Mouse (Mus musculus): ENCODE results near the gene Trpc5os.

Gene Trpc5os

DNA sequence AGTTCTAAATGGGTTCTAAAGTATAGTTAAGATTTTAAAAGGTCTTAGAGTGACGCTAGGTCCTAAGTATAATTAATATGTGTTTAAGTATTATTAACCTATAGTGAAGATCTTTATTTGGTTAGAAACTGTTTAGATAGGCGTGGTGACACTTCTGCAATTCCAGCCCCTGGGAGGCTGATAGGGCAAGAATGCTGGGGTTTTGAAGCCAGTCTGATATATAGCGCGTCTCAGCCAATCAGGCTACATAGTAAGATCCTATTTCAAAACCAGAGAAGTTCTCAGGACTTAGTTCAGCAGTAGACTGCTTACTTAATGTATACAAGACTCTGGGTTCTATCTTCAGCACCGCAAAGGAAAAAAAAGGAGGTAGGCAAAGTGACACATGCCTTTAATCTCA, at the start of gene Trpc5os:
Gene Trpc5os, plus strand, starts transcription at position 301 of the 400 bp plus-strand sequence.
- no peak for DNase-seq (ENCODE audit: low read depth, low spot score)

DNA sequence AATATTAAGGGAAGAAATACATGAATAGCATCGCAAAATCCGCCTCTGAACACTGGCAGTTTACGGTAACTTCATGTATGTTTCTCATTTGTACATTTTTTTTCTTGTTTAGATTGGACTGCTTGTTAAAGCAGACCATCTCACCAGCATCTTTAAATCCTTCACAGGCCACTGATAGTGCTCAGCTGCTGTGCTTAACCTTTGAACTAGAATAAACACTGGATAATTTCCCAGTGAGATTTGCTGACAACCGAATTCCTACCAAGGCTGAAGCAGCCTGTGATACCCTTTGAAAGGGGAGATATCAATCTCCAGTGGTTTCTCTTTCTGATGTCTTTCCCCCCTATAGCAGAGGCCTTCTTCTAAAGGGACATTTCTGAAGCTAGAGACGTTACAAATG, 48.3 kb upstream of the Trpc5os start:
- DNase-seq (ENCODE audit: low read depth, low spot score) = no peak

DNA sequence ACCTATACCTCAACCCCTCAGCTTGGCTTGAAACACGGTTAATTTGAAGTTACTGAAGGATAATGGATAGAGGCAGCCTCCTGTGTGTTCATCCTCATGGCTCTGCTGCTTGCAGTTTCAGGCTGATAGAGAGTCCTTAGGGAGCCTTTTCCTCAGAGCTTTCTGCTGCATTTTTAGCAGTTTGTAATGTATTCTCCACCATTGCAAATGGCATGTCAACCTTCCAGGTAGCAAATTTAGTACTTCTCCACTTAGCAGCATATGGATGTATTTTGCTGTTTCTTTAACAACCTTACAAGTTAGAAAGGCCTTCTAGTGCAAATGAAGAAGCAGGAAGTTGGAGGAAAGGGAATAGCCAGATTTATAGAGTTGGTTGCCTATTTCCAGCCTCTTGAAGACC, 36.1 kb upstream of the Trpc5os start:
- no peak for DNase-seq (ENCODE audit: low read depth, low spot score)

DNA sequence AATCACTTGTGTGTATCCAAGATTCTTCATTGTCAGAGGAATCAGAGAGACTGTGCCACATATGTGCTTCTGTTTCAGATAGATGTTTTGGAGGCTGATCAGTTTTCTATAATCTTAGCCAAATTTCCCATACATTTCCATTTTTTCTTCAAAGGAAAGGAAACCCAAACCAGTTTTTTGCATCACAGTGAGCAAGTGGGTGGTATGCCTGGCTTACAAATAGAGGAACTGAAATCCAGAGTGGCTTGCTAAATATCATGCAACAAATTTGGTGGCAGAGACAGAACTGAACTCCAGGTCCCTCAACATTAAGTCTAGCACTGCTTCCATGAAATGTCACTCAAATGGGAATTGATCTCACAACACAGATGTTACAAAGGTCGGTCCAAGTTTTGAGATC, 35.3 kb upstream of the Trpc5os start:
- DNase-seq (ENCODE audit: low read depth, low spot score) = no peak

DNA sequence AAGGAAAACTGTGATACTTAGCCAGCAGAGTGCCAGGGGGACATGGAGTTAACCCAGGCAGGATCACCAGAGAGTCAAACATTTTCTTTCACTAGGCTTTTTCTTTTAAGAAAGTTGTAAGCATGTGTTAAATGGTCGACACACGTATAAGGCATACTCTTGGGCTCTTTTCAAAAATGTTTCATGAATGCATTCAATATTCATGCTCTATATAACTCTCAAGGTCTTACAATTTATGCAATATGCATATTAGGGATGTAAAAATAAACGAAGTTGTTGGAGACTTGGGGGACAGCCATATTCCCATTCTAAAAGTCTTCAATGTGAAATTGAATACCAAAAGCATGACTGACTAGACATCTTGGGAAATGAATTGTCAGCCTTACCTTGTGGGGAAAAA, 32.5 kb upstream of the Trpc5os start:
- DNase-seq (ENCODE audit: low read depth, low spot score) = no peak

DNA sequence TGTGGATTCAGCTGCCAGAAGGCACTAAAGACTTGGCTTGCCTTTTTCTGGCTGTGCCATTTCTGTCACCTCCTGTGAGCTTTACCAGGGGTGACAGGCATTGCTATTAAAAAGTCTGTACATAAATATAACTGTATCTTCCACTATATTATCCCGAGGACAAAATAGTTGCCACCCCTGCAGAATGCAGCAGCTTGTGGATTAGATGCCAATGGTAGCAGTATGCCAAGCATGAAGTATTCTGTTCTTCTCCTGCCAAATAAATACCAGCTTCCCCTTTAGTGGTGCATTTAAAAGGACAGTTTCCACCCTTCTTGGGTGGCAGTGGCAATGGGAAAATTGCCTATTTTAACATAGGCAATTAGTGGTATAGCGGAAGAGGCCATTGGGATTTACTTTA, 8.0 kb downstream of the Trpc5os start:
- no peak for DNase-seq (ENCODE audit: low read depth, low spot score)

DNA sequence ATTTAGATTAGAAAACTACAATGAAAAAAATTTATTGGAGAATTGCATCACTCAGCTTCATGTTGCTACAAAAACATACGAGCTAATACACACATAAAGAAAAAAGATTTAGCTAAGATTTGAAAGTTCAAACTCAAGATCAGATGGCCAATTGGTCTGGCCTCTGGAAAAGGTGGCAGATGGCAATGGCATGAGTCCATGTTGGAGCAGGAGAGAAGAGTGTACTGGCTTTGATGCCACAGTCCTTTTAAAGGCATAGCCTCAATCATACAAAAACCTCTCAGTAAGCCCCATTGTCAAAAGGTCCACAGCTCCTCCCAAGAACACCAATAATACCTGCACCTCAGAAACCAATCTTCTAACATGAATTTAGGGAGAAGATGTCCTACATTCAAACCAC, 35.0 kb downstream of the Trpc5os start:
- no peak for DNase-seq (ENCODE audit: low read depth, low spot score)

DNA sequence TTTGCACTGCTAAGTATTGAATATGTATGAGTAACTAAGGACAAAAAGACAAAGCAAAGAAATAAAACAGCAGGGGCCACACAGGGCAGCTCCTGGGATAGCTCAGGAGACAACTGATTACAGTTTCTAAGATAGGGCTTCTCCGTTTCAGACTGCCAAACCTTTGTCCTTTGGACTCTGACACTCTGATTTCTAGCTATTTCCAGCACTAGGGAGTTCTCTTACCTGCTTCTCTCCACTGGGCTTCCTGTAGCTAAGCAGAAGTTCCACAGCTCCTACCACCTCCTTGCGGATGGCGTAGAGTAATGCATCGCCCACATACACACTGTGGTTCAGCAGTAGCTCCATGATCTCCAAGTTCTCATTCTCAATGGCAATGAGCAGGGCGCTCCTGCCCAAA, 66.9 kb downstream of the Trpc5os start:
- DNase-seq (ENCODE audit: low read depth, low spot score) = no peak

DNA sequence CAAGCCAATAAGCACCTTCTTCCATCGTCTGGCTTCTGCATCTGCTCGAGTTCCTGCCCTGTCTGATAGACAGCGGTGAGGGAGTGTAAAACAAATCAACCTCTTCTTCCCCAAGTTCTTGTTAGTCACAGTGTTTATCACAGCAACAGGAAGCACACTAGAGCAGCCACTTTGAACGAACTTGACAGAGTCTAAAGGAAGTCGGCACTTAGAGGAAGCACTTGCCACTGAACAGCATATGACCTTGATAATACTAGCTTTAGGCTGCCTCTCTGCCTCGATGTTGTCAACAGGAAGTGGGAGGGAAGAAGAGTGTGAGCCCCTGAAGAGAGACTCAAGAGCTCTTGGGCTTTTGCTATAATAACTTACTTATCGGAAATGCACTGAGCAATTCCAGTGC, 69.7 kb downstream of the Trpc5os start:
- DNase-seq (ENCODE audit: low read depth, low spot score) = peak; percentile 1

All from skeletal muscle tissue, adult 2 months (tissue).